Mouse (Mus musculus): ENCODE results near the gene Slfn3. TPM values are rescaled to one million over a fixed set of nuclear protein-coding genes. Genes with fewer than 3 reads are reported as not detected.
"Not testable (repeated sequence)": the region's sequence is repeated elsewhere in the genome, so short reads cannot be mapped to it uniquely, and the experiment has no call there.

Slfn3 gene
- polyA plus RNA-seq, 1 experiment = 0.25 TPM

DNA sequence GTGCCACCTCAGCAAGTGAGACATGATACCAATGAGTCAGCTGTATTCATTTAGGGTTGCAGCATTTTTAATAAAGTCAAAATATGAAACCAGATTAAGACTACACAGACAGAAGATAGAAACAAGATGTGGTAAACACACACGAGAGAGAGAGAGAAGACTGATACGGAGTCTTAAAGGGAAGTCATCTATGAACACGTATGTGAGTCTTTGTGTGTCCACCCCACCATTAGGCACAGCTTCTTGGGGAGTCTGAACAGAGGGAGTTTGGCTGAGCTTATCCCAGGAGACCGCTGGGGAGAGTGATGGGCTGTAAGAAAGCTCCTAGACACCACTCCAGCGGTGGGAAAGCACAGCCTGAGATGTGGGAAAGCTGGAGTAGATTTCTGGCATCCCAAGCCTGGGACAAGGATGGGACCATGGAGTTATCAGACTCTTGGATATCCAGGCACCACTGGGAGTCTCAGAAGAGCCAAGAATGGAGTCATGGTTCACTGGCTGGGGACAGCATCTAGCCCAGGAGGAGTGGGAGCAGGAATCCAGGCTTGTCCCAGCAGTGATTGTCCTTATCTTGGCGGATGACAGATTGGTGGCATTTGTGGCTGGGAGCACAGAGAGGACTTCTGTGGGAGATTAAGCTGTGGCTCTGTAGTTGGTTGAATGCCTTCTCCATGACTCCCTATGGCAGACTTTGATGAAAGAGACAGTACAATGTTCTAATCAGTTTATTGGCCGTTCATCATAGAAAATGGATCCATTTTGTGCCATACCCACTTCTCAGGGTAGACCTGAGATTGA, 37.0 kb downstream of the Slfn3 start:
- TF ChIP-seq POLR2A (IDR thresholded peaks at IDR 0.05; ENCODE audit: borderline replicate concordance, extremely low read depth, insufficient read depth, insufficient read length, poor library complexity, severe bottlenecking) = no peak
- no peak for TF ChIP-seq CTCF (IDR thresholded peaks at IDR 0.05; ENCODE audit: borderline replicate concordance, extremely low read depth, insufficient read depth, insufficient read length)
- DNase-seq (ENCODE audit: low read depth) = no peak

DNA sequence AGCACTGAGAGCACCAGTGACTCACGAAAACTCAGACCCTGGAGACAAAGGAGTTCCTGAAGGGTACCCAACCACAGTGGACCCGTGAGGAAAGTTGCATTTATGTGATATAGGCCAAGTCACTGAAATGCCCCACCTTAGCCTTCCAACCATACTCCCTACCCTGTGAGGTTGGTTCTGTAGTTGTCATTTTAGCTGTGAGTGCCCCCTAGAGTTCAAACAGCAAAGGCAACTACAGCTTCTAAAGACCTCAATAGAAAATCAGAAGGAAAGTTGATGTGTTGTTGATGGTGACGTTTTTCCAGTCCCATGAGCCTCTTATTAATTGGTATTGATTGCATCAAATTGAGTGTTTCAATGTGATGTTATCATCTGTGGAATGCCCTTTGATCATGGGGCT, 39.8 kb downstream of the Slfn3 start:
- peak; percentile 4 for DNase-seq (ENCODE audit: low read depth)
- TF ChIP-seq CTCF (IDR thresholded peaks at IDR 0.05; ENCODE audit: borderline replicate concordance, extremely low read depth, insufficient read depth, insufficient read length) = peak; percentile 8; the same call in 1 of the 2 replicates
- TF ChIP-seq POLR2A (IDR thresholded peaks at IDR 0.05; ENCODE audit: borderline replicate concordance, extremely low read depth, insufficient read depth, insufficient read length, poor library complexity, severe bottlenecking) = no peak

DNA sequence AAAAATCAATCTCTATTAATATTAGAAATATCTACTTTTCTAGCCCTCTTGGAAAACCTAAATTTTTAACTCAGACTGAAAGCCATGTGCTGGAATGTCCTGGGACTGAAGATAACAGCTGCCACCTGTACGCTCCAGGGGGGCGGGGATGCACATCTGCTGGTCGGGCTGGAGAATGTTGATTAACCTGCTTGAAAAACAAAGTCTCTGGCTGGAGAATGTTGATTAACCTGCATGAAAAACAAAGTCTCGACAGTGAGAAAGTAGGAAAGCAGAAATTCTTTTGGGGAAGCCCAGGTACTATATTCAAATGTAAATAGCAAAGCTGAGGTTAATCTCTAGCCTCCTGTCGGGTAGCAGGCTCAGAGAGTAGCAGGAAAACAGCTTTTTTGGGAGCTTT, 42.5 kb downstream of the Slfn3 start:
- DNase-seq (ENCODE audit: low read depth) = not testable (repeated sequence)

DNA sequence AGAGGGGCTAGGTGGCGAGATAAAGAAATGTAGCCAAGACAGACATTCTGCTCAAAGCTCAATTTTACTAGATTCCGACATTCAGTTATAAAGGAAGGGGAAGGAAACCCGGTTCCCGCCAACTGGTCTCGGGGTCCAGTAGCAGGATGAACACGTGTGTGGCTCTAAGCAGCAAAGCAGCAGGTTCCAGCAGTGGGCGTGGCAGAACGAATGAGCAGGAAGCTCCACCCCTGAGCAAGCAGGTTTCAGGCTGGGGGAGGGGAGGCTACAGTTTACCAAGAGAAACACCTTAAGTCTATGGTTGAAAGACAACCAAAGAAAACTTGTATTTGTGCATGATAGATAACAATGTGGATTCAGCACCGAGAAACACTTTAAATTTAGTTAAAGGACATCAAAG, 46.3 kb downstream of the Slfn3 start:
- not testable (repeated sequence) for DNase-seq (ENCODE audit: low read depth)

DNA sequence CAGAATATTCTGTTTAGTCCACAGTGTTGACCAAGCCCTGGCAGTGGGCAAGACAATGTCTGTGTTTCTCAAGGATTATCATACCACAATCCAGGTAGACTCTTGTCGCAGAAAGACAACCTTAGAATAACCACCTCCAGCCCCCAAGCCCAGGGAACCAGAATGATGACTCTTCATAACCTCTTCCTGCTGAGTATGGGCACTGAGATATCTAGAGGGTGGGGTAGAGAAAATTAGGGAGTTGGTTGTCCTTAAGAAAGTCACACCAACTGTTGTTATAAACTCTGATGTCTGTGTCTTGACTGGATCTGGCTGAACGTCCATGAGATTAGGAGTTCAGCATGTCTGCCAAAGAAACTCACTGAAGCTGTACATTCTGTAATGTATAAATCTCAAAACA, 47.3 kb downstream of the Slfn3 start:
- no peak for TF ChIP-seq POLR2A (IDR thresholded peaks at IDR 0.05; ENCODE audit: borderline replicate concordance, extremely low read depth, insufficient read depth, insufficient read length, poor library complexity, severe bottlenecking)
- TF ChIP-seq CTCF (IDR thresholded peaks at IDR 0.05; ENCODE audit: borderline replicate concordance, extremely low read depth, insufficient read depth, insufficient read length) = no peak
- no peak for DNase-seq (ENCODE audit: low read depth)

DNA sequence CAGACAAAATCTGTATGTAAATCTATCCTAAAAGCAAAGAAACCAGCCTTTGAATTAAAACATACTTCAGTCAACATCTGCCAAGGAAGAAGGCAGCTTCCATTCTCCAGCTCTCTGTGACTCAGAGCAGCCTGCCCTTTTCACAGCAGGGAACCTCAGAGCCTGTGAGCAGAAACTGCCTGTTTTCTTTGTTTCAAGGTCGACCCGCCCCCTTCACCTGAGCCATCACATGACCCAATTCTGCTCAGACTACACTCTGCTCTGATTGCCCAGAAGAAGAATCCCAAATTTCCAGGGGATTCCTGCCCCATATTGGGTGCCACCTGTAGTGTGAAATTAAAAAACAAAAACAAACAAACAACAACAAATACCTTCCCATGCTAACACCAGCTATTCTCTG, 48.7 kb downstream of the Slfn3 start:
- DNase-seq (ENCODE audit: low read depth) = peak; percentile 8
- TF ChIP-seq POLR2A (IDR thresholded peaks at IDR 0.05; ENCODE audit: borderline replicate concordance, extremely low read depth, insufficient read depth, insufficient read length, poor library complexity, severe bottlenecking) (no peak), CTCF (IDR thresholded peaks at IDR 0.05; ENCODE audit: borderline replicate concordance, extremely low read depth, insufficient read depth, insufficient read length) (no peak)

DNA sequence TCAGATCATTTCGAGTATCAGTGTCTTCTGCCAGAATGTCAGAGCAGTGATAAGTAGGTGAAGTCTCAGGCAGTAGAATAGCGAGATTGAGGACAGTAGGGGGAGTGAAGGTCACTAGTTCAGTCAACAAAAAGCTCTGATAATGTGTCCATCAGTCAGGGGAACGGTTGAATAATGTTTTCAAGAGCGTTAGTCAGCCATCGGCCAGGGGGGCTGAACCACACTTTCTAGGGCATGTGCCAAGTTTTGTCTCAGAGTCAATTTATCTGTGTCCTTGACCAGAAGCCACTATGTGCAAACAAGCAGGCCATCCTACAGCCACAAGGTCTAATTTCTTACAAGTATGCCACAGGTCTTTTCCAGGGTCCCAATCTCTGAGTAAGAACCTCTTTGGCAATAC, 66.1 kb downstream of the Slfn3 start:
- DNase-seq (ENCODE audit: low read depth) = not testable (repeated sequence)

DNA sequence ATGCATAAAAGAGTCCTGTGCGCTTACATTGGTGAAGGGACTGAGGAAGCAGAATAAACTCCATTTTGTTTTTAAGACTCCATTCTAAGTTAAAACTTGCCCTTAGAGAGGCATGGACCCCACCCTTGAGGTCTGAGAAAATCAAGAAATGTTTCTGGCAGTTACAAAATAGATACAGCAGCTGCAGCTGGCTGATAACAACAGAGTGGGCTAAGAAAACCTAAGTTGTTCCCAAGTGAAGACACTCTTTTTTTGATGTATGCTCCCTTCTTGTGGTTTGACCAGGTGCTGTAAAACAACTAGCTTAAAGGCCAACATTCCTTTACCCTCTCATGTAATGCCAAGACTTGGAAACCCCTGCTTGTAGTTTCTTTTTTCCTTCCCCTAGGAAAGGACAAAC, 71.5 kb downstream of the Slfn3 start:
- no peak for TF ChIP-seq CTCF (IDR thresholded peaks at IDR 0.05; ENCODE audit: borderline replicate concordance, extremely low read depth, insufficient read depth, insufficient read length)
- DNase-seq (ENCODE audit: low read depth) = no peak

DNA sequence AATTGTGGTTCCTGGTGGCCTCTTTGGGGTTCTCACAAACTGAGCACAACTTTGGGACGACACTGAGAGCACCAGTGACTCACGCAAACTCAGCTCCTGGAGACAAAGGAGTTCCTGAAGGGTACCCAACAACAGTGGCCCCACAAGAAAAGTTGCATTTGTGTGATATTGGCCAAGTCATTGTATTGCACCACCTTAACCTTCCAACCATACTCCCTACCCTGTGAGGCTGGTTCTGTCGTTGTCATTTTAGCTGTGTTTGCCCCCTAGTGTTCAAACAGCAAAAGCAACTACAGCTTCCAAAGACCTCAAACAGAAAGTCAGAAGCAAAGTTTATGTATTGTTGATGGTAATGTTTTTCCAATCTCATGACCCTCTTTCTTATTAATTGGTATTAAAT, 72.0 kb downstream of the Slfn3 start:
- peak; percentile 21 for DNase-seq (ENCODE audit: low read depth)
- TF ChIP-seq POLR2A (IDR thresholded peaks at IDR 0.05; ENCODE audit: borderline replicate concordance, extremely low read depth, insufficient read depth, insufficient read length, poor library complexity, severe bottlenecking) = no peak
- peak; percentile 58; the same call in 1 of the 2 replicates for TF ChIP-seq CTCF (IDR thresholded peaks at IDR 0.05; ENCODE audit: borderline replicate concordance, extremely low read depth, insufficient read depth, insufficient read length)

Other genes with a start within 250 kb of the Slfn3 start
- 0.57 and 1.0 TPM in 2 replicates for gene Slfn5, start 240.0 kb upstream of the Slfn3 start, polyA plus RNA-seq (2012; rRNA removed)
- 2.3 TPM in 2 replicates for gene Slfn9, start 199.5 kb upstream of the Slfn3 start, polyA plus RNA-seq (2012; rRNA removed)
- gene Slfn8, start 170.5 kb upstream of the Slfn3 start, polyA plus RNA-seq (2012; rRNA removed) = 0.09 and 0.11 TPM in 2 replicates
- gene Slfn2, start 126.2 kb upstream of the Slfn3 start, polyA plus RNA-seq (2012; rRNA removed) = 0.53 and 0.77 TPM in 2 replicates
- gene Slfn1, start 74.5 kb upstream of the Slfn3 start, polyA plus RNA-seq (2012; rRNA removed) = 0.07 TPM in 1 of 2 replicates, not detected in the other
- gene Slfn4, start 16.1 kb upstream of the Slfn3 start, polyA plus RNA-seq (2012; rRNA removed) = 0.05 and 0.07 TPM in 2 replicates
- gene Slfn14, start 95.4 kb downstream of the Slfn3 start, polyA plus RNA-seq (2012; rRNA removed) = 0.05 and 0.09 TPM in 2 replicates
- gene Ap2b1, start 107.7 kb downstream of the Slfn3 start, polyA plus RNA-seq (2012; rRNA removed) = 83.2 and 149 TPM in 2 replicates
- gene Pex12, start 111.3 kb downstream of the Slfn3 start, polyA plus RNA-seq (2012; rRNA removed) = 13.6 and 13.7 TPM in 2 replicates
- gene Rasl10b, start 217.8 kb downstream of the Slfn3 start, polyA plus RNA-seq (2012; rRNA removed) = 74.3 and 88.9 TPM in 2 replicates
- 0.21 and 0.63 TPM in 2 replicates for gene Gas2l2, start 238.1 kb downstream of the Slfn3 start, polyA plus RNA-seq (2012; rRNA removed)
- 0.53 and 0.55 TPM in 2 replicates for gene 1700020L24Rik, start 246.3 kb downstream of the Slfn3 start, polyA plus RNA-seq (2012; rRNA removed)

All from brain, embryonic 14.5 days (tissue).